Mouse (Mus musculus) heart, embryonic 13.5 days (tissue): ENCODE measurements around the gene Ulk1. TPM values are rescaled to one million over a fixed set of nuclear protein-coding genes. Genes with fewer than 3 reads are reported as not detected.

Source experiments
- ATAC-seq: fragments of 200-750 bp; cut with Nextera tagmentation; 2 replicates; pipeline ENCODE4 v1.8.0; 2017; ENCODE audit warnings: moderate TSS enrichment; ENCODE audit not compliant: insufficient number of reproducible peaks, low FRiP score, low TSS enrichment; ENCODE audit errors: extremely low read depth
- H3K27ac ChIP-seq: fragments of 300-500 bp; sonication (generic); replicated peaks from 2 replicates; pipeline ENCODE4 v1.5.1; 2015; ENCODE audit warnings: moderate library complexity, mild to moderate bottlenecking, inconsistent platforms
- H3K27me3 ChIP-seq: fragments of 300-500 bp; sonication (generic); replicated peaks from 2 replicates; pipeline ENCODE4 v1.6.1; 2015; ENCODE audit warnings: mild to moderate bottlenecking, inconsistent platforms
- H3K36me3 ChIP-seq: fragments of 300-500 bp; sonication (generic); 2 replicates; pipeline ENCODE4 v1.6.1; 2015; ENCODE audit warnings: mild to moderate bottlenecking, inconsistent platforms
- H3K4me1 ChIP-seq: fragments of 300-500 bp; sonication (generic); 2 replicates; pipeline ENCODE4 v1.6.1; 2015; ENCODE audit warnings: inconsistent platforms
- H3K4me2 ChIP-seq: fragments of 300-500 bp; sonication (generic); 2 replicates; pipeline ENCODE4 v1.6.1; 2015; ENCODE audit warnings: inconsistent platforms, mild to moderate bottlenecking, moderate library complexity
- H3K4me3 ChIP-seq: fragments of 300-500 bp; sonication (generic); 2 replicates; pipeline ENCODE4 v1.5.1; 2015; ENCODE audit warnings: moderate library complexity, mild to moderate bottlenecking, inconsistent platforms
- H3K9ac ChIP-seq: fragments of 300-500 bp; sonication (generic); 2 replicates; pipeline ENCODE4 v1.6.1; 2015; ENCODE audit warnings: inconsistent platforms, mild to moderate bottlenecking, moderate library complexity
- H3K9me3 ChIP-seq: fragments of 300-500 bp; sonication (generic); 2 replicates; pipeline ENCODE4 v1.6.1; 2016; ENCODE audit warnings: inconsistent platforms
- WGBS: fragments of 180-500 bp; shearing (Covaris S2); methylation state at CpG from one replicate; pipeline ENCODE4 v1.1.7; 2015; ENCODE audit warnings: mixed read lengths; 5-methylcytosine and 5-hydroxymethylcytosine counted together
- polyA plus RNA-seq: library from polyadenylated mRNA; unstranded; fragments of >200 nt; fragmentation: Nextera tagmentation; extraction: Ambion mirVana; gene quantifications from 2 replicates; pipeline ENCODE4 v1.2.1, GENCODE M21; 2015

Ulk1 gene
- polyA plus RNA-seq, 1 experiment from 2014 or later = 11.8 TPM

DNA sequence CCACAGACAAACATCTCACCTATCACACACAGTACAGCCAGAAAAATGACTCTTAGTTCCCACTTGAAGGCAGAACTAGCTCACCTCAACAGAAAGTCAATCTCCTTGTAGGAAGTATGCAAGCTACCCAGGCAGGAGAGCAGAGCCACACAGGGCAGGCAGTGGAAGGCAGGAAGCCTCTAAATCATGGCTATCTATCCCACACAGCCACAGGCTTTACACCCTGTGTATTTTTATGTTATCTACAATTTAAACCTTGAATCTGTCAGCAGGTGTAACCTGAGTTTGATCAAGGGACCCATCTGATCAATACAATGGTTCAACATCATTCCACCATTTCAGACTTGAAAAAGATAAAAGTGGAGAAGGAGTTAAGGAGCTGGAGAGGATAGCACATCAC, 7.1 kb downstream of the Ulk1 start:
- Histone ChIP-seq H3K27ac (no peak overlapping the region), H3K9me3 (no peaks in the 10 kb centered on the region), H3K4me2 (no peak overlapping the region), H3K4me3 (no peak overlapping the region), H3K36me3 (peaks cover 77% of the 10 kb centered on the region), H3K9ac (no peak overlapping the region; the same call in none of the 2 replicates), H3K4me1 (peaks cover 54% of the 10 kb centered on the region), H3K27me3 (no peaks in the 10 kb centered on the region)
- ATAC-seq = no peak

DNA sequence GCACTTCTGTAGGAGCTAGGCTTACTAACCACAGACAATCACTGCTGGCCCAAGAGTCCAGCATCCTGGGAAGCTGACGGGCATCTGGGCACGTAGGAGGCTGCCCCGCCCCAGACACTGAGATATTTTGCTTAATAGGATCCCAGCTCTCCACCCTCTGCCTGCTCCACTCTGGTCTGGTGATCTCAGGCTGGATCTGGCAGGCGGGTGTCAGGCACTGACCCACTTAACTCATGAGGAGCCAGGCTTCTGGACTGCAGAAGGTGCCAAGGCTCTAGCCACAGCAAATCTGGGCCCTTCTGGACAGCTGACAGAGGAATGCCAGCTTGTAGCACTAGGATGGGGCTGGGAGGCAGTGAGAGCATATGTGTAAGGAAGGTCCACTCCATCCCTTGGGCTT, 7.7 kb downstream of the Ulk1 start:
- Histone ChIP-seq H3K4me2 (no peak overlapping the region), H3K9ac (no peak overlapping the region; the same call in 1 of the 2 replicates)

DNA sequence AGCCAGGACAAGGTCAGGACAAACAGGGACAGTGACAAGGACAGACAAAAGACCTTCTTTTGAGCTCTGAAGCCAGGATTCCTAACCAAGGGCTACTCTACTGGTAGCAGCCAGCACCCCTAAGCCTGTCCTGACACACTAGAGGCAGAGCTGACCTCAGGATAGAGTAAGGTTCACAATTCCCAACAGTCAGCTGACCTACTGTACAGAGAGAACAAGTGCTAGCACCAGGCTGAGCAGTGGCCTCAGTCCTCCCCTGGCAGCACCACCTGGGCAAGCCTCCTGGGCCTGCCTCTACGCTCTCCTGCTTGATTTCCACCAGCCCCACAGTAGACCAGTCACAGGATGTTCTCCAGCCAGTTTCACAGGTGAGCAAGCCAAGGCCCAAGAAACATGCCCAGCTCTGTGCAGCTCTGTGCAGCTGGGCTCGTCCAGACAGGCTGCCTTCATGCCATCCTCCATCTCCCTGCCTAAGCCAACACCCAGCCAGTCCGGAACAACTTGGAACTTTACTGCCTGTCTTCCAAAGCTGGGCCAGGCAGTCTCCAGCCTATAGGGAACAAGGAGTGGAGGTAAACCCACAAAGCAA, 8.8 kb downstream of the Ulk1 start:
- Histone ChIP-seq H3K4me2 (no peak overlapping the region), H3K9ac (no peak overlapping the region), H3K27ac (no peak overlapping the region), H3K9me3 (no peaks in the 10 kb centered on the region), H3K4me3 (no peak overlapping the region), H3K4me1 (peaks cover 41% of the 10 kb centered on the region), H3K36me3 (peaks cover 79% of the 10 kb centered on the region), H3K27me3 (no peaks in the 10 kb centered on the region)
- no peak for ATAC-seq
- WGBS = 84% methylated on average over 3 of the region's 3 CpGs

More for the DNA sequence above, 7.7 kb downstream of the Ulk1 start:
- ATAC-seq = no peak
- Histone ChIP-seq H3K4me3 (no peak overlapping the region), H3K27ac (no peak overlapping the region), H3K4me1 (peaks cover 52% of the 10 kb centered on the region), H3K9me3 (no peaks in the 10 kb centered on the region), H3K27me3 (no peaks in the 10 kb centered on the region), H3K36me3 (peaks cover 79% of the 10 kb centered on the region)
- WGBS = 73% methylated on average over 4 of the region's 4 CpGs

DNA sequence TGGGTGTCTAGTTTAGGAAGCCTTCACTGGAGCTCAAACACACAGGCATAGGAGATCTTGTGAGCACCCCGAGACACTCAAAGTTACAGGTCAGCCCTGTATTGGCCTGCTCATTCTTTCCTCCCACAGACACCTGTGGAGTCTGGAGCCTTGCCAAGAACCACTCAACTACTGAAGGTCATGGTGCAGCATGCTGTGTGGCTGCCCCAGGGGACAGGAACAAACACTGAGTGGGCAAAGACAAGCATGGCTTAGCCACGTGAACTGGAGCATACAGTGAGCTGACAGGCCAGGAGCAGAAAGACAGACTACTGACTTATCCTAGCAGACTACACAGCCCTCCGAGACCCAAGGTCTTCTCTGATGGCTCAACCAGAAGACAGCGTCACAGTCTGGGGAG, 12.2 kb downstream of the Ulk1 start:
- Histone ChIP-seq H3K27me3 (no peaks in the 10 kb centered on the region), H3K4me3 (no peak overlapping the region), H3K4me2 (no peak overlapping the region), H3K9ac (0 out of 2 replicates have a peak overlapping the region, but pooled peaks have one; percentile 40), H3K27ac (peak overlapping the region; percentile 45; the same call in 1 of the 2 replicates), H3K4me1 (peaks cover 26% of the 10 kb centered on the region), H3K36me3 (peaks cover 90% of the 10 kb centered on the region), H3K9me3 (no peaks in the 10 kb centered on the region)
- 50% methylated on average over 4 of the region's 4 CpGs for WGBS
- ATAC-seq = no peak

DNA sequence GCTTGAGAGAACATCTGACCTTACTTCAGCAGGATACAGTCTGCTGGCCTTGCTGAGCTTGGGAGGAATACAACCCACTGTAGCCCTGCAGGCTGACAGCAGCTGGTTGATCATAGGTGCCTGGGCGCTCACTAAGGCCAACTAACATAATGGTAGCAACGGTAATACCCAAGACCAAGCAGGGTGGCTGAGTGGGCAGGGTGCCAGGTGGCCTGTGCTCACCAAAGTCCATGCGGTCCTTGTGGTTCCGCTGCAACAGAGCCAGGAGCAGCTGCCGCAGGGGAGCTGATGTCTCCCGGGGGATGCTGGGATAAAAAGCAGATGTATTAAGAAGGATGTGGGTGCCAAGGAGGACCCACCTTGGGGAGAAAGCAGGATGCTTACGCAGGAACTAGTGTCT, 15.5 kb downstream of the Ulk1 start:
- H3K9ac ChIP-seq = no peak overlapping the region
- H3K27me3 ChIP-seq = no peaks in the 10 kb centered on the region
- no peak overlapping the region for H3K27ac ChIP-seq
- 88% methylated on average over 7 of the region's 7 CpGs for WGBS
- H3K4me3 ChIP-seq = no peak overlapping the region
- no peak overlapping the region for H3K4me2 ChIP-seq
- H3K9me3 ChIP-seq = no peaks in the 10 kb centered on the region
- peaks cover 99% of the 10 kb centered on the region for H3K36me3 ChIP-seq
- peaks cover 12% of the 10 kb centered on the region for H3K4me1 ChIP-seq
- no peak for ATAC-seq

DNA sequence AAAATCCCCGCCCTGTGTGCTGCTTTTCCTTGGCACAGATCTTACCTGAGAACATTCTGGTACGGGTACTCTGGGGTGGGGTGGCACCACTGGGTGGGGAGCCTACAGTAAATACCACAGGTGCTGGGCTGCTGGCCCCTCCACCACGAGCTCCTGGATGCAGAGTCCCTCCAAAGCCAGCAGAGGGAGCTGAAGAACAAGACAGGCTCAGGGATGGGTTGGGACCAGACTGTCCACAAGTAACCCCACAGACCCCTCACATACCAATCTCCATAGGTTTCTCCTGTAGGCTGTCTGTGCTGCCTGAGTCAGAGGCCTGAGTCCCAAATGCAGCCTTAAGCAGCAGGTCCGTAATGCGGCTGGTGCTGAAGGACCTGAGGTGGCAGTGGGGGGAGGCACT, 21.2 kb downstream of the Ulk1 start:
- ATAC-seq = peak; percentile 39; the same call in 1 of the 2 replicates
- H3K27ac ChIP-seq = no peak overlapping the region

DNA sequence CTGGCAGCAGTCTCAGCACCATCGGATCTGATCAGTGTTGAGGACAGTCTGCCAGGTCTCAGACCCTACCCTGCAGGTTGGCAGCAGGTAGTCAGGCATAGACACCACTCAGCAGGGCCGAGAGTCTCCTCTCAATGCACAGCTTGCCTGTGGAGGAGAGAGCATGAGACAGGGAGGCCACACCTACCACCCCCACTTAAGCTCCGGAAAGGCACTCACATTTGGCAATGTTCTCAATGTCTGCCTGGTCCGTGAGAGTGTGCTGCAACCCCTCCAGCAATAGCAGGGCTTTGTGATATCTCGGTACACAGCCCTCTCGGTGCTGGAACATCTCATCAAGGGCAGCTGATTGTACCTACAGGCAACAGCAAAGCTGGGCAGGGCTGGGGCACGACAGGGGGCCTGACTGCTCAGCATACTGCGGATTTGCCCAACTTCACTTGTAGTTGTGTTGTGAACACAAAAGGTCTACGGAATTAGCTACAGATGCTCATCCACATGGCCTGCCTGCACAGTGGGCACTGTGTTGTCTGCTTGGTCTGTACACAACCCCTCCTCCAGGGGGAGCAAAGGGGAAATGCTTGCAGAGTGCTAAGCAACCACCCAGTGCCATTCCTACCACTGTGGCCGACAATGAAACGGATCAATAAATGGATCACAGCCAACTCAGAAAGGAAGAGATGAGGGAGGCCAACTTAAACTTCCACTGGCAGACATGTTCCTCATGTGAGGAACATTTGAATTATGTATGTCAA, 23.6 kb downstream of the Ulk1 start:
- WGBS = 73% methylated on average over 11 of the region's 11 CpGs
- no peaks in the 10 kb centered on the region for H3K9me3 ChIP-seq
- ATAC-seq = no peak
- H3K27ac ChIP-seq = no peak overlapping the region
- H3K4me3 ChIP-seq = no peak overlapping the region
- H3K36me3 ChIP-seq = peaks cover 66% of the 10 kb centered on the region
- H3K4me2 ChIP-seq = no peak overlapping the region
- H3K27me3 ChIP-seq = no peaks in the 10 kb centered on the region
- H3K4me1 ChIP-seq = peaks cover under 1% of the 10 kb centered on the region
- no peak overlapping the region for H3K9ac ChIP-seq

More for the DNA sequence above, 21.2 kb downstream of the Ulk1 start:
- Histone ChIP-seq H3K4me3 (no peak overlapping the region), H3K4me2 (no peak overlapping the region), H3K4me1 (no peaks in the 10 kb centered on the region), H3K27me3 (no peaks in the 10 kb centered on the region), H3K36me3 (peaks cover 90% of the 10 kb centered on the region), H3K9ac (no peak overlapping the region), H3K9me3 (no peaks in the 10 kb centered on the region)
- 56% methylated on average over 5 of the region's 5 CpGs for WGBS

DNA sequence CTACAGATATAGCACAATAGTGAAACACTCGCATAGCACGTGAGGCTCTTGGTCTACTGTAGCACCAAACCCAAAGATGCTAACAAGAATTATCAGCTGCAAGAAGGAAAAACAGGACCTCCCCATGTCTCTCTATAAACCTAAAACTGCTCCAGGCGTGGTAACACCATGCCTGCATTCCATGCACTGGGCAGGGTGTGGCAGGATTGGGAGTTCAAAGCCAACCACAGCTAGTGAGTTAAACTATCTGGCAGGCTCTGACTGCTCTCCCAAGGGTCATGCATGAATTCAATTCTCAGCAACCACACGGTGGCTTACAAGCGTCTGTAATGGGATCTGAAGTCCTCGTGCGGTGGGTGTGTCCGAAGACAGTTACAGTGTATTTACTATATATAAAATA, 26.7 kb downstream of the Ulk1 start:
- no peaks in the 10 kb centered on the region for H3K9me3 ChIP-seq
- H3K4me1 ChIP-seq = peaks cover 21% of the 10 kb centered on the region
- no peak for ATAC-seq
- H3K4me3 ChIP-seq = no peak overlapping the region
- no peak overlapping the region for H3K9ac ChIP-seq
- no peak overlapping the region for H3K27ac ChIP-seq
- WGBS = 75% methylated on average over 8 of the region's 8 CpGs
- H3K27me3 ChIP-seq = no peaks in the 10 kb centered on the region
- H3K36me3 ChIP-seq = peaks cover 42% of the 10 kb centered on the region
- H3K4me2 ChIP-seq = no peak overlapping the region

DNA sequence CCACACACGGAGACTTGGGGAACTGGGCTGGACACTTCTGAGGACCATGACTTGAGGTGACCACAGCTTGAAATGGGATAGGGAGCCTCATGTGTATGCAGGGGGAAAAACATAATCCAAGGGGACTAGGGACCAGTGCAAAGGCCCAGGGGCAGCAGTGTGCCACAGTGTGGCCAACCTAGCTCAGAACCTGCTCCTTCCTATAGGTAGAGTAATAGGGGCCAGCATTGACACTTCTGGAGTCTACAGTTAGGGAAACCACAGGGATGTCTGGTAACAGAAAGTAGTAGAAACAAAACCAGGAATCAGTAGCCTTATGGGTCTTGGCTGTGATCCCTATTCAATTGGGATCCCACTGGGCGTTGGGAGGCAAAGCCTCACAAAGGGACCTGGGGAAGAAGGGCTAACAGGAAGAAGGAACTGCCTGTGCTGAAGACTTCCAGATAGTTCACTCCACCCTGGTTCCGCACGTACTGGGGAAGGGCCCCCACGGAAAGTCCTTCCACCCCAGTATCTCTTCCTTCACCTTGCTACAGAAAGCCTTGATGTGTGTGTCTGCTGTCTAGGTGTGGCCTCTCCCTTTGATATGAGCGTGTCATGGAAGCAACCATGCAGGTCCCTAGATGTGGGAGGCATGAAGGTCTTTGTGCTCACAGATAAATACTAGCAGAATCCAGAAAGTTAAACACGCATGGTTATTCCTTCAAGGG, 28.2 kb downstream of the Ulk1 start:
- Histone ChIP-seq H3K4me1 (peaks cover 21% of the 10 kb centered on the region), H3K9ac (no peak overlapping the region), H3K27ac (no peak overlapping the region), H3K9me3 (no peaks in the 10 kb centered on the region), H3K36me3 (peaks cover 42% of the 10 kb centered on the region), H3K27me3 (no peaks in the 10 kb centered on the region), H3K4me2 (no peak overlapping the region), H3K4me3 (no peak overlapping the region)
- ATAC-seq = no peak
- WGBS = 69% methylated on average over 7 of the region's 7 CpGs

DNA sequence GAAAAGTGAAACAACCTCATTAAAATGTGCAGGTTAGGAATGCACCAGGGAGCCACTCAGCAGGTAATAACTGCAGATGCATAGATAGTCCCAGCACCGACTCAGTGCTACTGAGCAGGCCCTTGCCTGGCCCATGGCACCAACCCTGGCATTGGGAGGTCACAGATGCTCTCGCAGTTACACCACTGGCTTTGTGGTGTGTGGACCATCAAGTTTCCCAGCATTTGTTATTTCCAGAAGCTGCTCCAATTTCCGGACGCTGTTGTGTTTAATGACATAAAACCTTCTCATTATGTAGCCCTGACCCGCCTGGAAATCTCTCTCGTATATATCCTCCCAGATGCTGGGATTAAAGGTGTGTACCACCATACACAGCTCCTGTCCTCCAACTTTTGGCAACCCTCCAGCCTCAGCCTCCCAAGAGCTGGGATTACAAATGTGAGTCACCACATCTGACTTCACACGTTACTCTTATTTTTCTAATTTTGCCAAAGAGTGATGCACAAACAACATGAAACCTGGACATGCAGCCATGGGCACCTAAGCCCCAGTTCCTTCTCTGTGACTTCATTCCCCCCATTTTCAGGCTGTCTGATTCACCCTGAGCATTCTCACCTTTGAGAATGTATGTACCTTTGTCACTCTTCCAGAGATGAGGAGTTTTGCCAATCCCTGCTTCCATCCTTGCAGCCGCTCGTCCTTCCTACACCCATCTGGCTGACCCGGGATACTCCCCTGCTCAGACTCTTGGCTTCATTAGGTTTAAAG, 29.0 kb downstream of the Ulk1 start:
- no peaks in the 10 kb centered on the region for H3K27me3 ChIP-seq
- peaks cover 42% of the 10 kb centered on the region for H3K36me3 ChIP-seq
- no peaks in the 10 kb centered on the region for H3K9me3 ChIP-seq
- H3K9ac ChIP-seq = peak overlapping the region; percentile 84
- peak overlapping the region; percentile 89 for H3K4me2 ChIP-seq
- peaks cover 21% of the 10 kb centered on the region for H3K4me1 ChIP-seq
- WGBS = 59% methylated on average over 10 of the region's 10 CpGs
- ATAC-seq = no peak
- H3K27ac ChIP-seq = no peak overlapping the region; the same call in 1 of the 2 replicates
- H3K4me3 ChIP-seq = peak overlapping the region; percentile 83
